28 mouse cellular contexts compared by ENCODE assay signal in the genomic region with DNA sequence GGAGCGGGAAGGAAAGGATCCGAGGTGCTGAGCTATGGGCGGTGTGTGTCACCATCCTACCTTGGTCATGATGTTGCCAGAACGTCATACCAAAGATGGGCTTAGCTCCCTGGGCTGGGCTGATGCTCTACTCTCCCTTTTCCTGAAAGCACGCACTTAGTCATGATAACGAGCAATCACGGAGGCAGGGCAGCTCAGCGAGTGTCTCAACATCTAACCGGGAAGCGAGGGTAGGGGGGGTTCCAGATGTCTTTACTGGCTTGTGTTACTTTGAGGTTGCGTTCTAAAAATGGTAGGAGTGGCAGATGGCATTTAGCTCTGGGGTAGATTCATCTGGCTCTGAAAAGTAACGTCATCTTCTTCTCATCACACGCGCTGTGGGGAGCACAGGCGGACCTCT. TPM values are rescaled to one million over a fixed set of nuclear protein-coding genes. Genes with fewer than 3 reads are reported as not detected.
DNase-seq lines count a peak whose midpoint lies in the region; ATAC-seq lines count a peak whose summit lies in the region.
"Had no signal": no experiment of that assay in that cellular context is flagged by ENCODE, and none has a peak within 500 bp of the region (broad histone marks: within the 10 kb centered on the region; RNA-seq: fewer than 3 reads in every experiment).

No protein-coding gene starts in this region.

- DNase-seq in embryonic facial prominence, embryonic 10.5 days (ENCODE audit: low spot score), result no peak
- peak; percentile 13 to 20 for DNase-seq in left cerebral cortex, postnatal 14 days (ENCODE audit: low spot score in 2 of 2)
- no peak for DNase-seq in left cerebral cortex, postnatal 4 days
- DNase-seq in telencephalon, adult 2 months (ENCODE audit: low read depth, low spot score), result peak; percentile 24
- no peak for DNase-seq in adrenal gland, adult 18-20 months (ENCODE audit: low spot score in 2 of 2)
- DNase-seq: adrenal gland, adult 8-10 months; cerebellum, adult 9-10 months; gastrocnemius, postnatal 10 days; heart, postnatal 10 days; kidney, postnatal 14 days; layer of hippocampus, adult 9-11 months; liver, postnatal 0 days; lung, postnatal 36 days had no signal

- H3K4me2 ChIP-seq in embryonic facial prominence, embryonic 12.5 days (replicated peaks), result no peak overlapping the region
- H3K4me2 ChIP-seq in embryonic facial prominence, embryonic 13.5 days, result peak overlapping the region; percentile 18
- H3K4me2 ChIP-seq: heart, embryonic 13.5 days; hindbrain, embryonic 14.5 days; limb, embryonic 13.5 days; liver, embryonic 12.5 days; midbrain, embryonic 11.5 days had no signal

- H3K27ac ChIP-seq in embryonic facial prominence, embryonic 12.5 days, result 0 out of 2 replicates have a peak overlapping the region, but pooled peaks have one; percentile 23
- H3K27ac ChIP-seq in embryonic facial prominence, embryonic 10.5 days (replicated peaks), result no peak overlapping the region
- peak overlapping the region; percentile 29; the same call in 1 of the 2 replicates for H3K27ac ChIP-seq in embryonic facial prominence, embryonic 13.5 days
- H3K27ac ChIP-seq: heart, embryonic 13.5 days; hindbrain, embryonic 14.5 days; limb, embryonic 13.5 days; liver, embryonic 12.5 days had no signal

- H3K27me3 ChIP-seq in embryonic facial prominence, embryonic 12.5 days, result no peaks in the 10 kb centered on the region
- 0 out of 2 replicates have a peak, but pooled peaks cover 4% of the 10 kb centered on the region for H3K27me3 ChIP-seq in embryonic facial prominence, embryonic 10.5 days (replicated peaks; ENCODE audit: low read depth, poor library complexity, severe bottlenecking)
- H3K27me3 ChIP-seq in embryonic facial prominence, embryonic 13.5 days, result no peaks in the 10 kb centered on the region
- H3K27me3 ChIP-seq: CH12.LX; heart, embryonic 13.5 days; limb, embryonic 13.5 days; liver, embryonic 12.5 days had no signal

- H3K36me3 ChIP-seq in embryonic facial prominence, embryonic 12.5 days, result no peaks in the 10 kb centered on the region
- H3K36me3 ChIP-seq in embryonic facial prominence, embryonic 10.5 days (replicated peaks), result no peaks in the 10 kb centered on the region
- no peaks in the 10 kb centered on the region for H3K36me3 ChIP-seq in embryonic facial prominence, embryonic 13.5 days
- H3K36me3 ChIP-seq: heart, embryonic 13.5 days; limb, embryonic 13.5 days; liver, embryonic 12.5 days had no signal

- intact Hi-C loops in left cerebral cortex, postnatal 14 days (cut with DNase I), result no loop called here
- intact Hi-C loops in left cerebral cortex, postnatal 4 days (cut with DNase I), result no loop called here

- no peak overlapping the region for H3K9ac ChIP-seq in embryonic facial prominence, embryonic 12.5 days
- no peak overlapping the region for H3K9ac ChIP-seq in embryonic facial prominence, embryonic 13.5 days
- H3K9ac ChIP-seq: heart, embryonic 13.5 days; hindbrain, embryonic 14.5 days; limb, embryonic 13.5 days; liver, embryonic 12.5 days; liver, postnatal 0 days had no signal

- no peaks in the 10 kb centered on the region for H3K9me3 ChIP-seq in embryonic facial prominence, embryonic 12.5 days
- H3K9me3 ChIP-seq in embryonic facial prominence, embryonic 10.5 days, result no peaks in the 10 kb centered on the region
- H3K9me3 ChIP-seq in embryonic facial prominence, embryonic 13.5 days, result no peaks in the 10 kb centered on the region
- H3K9me3 ChIP-seq: heart, embryonic 13.5 days; limb, embryonic 13.5 days; liver, embryonic 12.5 days had no signal

- 70% methylated on average over 15 of the region's 15 CpGs for WGBS in embryonic facial prominence, embryonic 12.5 days
- 83% methylated on average over 15 of the region's 15 CpGs for WGBS in embryonic facial prominence, embryonic 10.5 days
- 44% methylated on average over 15 of the region's 15 CpGs for WGBS in embryonic facial prominence, embryonic 13.5 days

- H3K4me3 ChIP-seq in embryonic facial prominence, embryonic 12.5 days, result no peak overlapping the region
- no peak overlapping the region for H3K4me3 ChIP-seq in embryonic facial prominence, embryonic 10.5 days
- H3K4me3 ChIP-seq in embryonic facial prominence, embryonic 13.5 days, result no peak overlapping the region
- H3K4me3 ChIP-seq: heart, embryonic 13.5 days; limb, embryonic 13.5 days; liver, embryonic 12.5 days had no signal

- H3K4me1 ChIP-seq in embryonic facial prominence, embryonic 12.5 days, result peaks cover 14% of the 10 kb centered on the region; the same call in 1 of the 2 replicates
- H3K4me1 ChIP-seq in embryonic facial prominence, embryonic 10.5 days, result peaks cover 15% of the 10 kb centered on the region
- peaks cover 48% of the 10 kb centered on the region for H3K4me1 ChIP-seq in embryonic facial prominence, embryonic 13.5 days

- no peak for ATAC-seq in embryonic facial prominence, embryonic 12.5 days (ENCODE audit: insufficient number of reproducible peaks, insufficient read depth, low FRiP score, low TSS enrichment)
- ATAC-seq in embryonic facial prominence, embryonic 13.5 days (ENCODE audit: insufficient number of reproducible peaks, insufficient read depth, low FRiP score, low TSS enrichment, low read depth), result no peak
- ATAC-seq: activated CD4-positive, CD25-positive, alpha-beta regulatory T cell, adult 4 months; forebrain, embryonic 14.5 days; intestine, postnatal 0 days; liver, embryonic 12.5 days; liver, postnatal 0 days; midbrain, embryonic 16.5 days had no signal

RNA-seq across cellular contexts. Expression of a gene that starts 18.5 kb away (rescaled TPM):
- polyA plus RNA-seq in embryonic facial prominence, embryonic 12.5 days (2016; fragmentation: Nextera tagmentation; extraction: Ambion mirVana), result 38.8 and 41.3 TPM in 2 replicates
- 16.5 and 22.4 TPM in 2 replicates for polyA plus RNA-seq in embryonic facial prominence, embryonic 10.5 days (2016; fragmentation: Nextera tagmentation; extraction: Ambion mirVana)
- total RNA-seq in left cerebral cortex, postnatal 14 days (2021), result 10 to 100 TPM; 72.2 to 73.3 TPM
- total RNA-seq in left cerebral cortex, postnatal 4 days (2021), result 100 to 1,000 TPM in 1 of 2 experiments, 10 to 100 TPM in 1; 97.6 to 108 TPM
- 29.8 and 39.4 TPM in 2 replicates for polyA plus RNA-seq in embryonic facial prominence, embryonic 13.5 days (2015; fragmentation: Nextera tagmentation; extraction: Ambion mirVana)
- total RNA-seq in adrenal gland, adult 18-20 months (2021), result 1 to 10 TPM; 2.4 to 3.5 TPM
- total RNA-seq: CH12.LX; hematopoietic stem cell, adult 5-6 weeks; megakaryocyte, adult 5-6 weeks; neutrophil, adult 5-6 weeks had no signal
- polyA plus RNA-seq: activated CD4-positive, CD25-positive, alpha-beta regulatory T cell, adult 4 months had no signal

Comparison
In these comparisons a context has a peak if more than half of its experiments do, and no peak if none do; other contexts are left out.
1. DNase-seq: peak in left cerebral cortex, postnatal 14 days (2 of 2) and telencephalon, adult 2 months (single experiment); none in embryonic facial prominence, embryonic 10.5 days (single experiment), left cerebral cortex, postnatal 4 days (single experiment) and adrenal gland, adult 18-20 months (0 of 2).
2. RNA of a gene that starts 18.5 kb away (total RNA-seq): 97.6 to 108 TPM in left cerebral cortex, postnatal 4 days and 72.2 to 73.3 TPM in left cerebral cortex, postnatal 14 days; 2.4 to 3.5 TPM in adrenal gland, adult 18-20 months; every median in the first group is over 10 times any median in the second.